Mouse (Mus musculus) erythroblast, embryonic 14.5 days (primary cell): ENCODE data around the gene Raly.

Experiments used
- GATA1 ChIP-seq: IDR thresholded peaks from 2 replicates; pipeline ENCODE4 v1.6.1; 2012; ENCODE audit warnings: low read length, inconsistent platforms, mixed read lengths
- TAL1 ChIP-seq: IDR thresholded peaks from 3 replicates; pipeline ENCODE4 v1.6.1; 2012; ENCODE audit warnings: low read length, inconsistent platforms, mixed read lengths

DNA sequence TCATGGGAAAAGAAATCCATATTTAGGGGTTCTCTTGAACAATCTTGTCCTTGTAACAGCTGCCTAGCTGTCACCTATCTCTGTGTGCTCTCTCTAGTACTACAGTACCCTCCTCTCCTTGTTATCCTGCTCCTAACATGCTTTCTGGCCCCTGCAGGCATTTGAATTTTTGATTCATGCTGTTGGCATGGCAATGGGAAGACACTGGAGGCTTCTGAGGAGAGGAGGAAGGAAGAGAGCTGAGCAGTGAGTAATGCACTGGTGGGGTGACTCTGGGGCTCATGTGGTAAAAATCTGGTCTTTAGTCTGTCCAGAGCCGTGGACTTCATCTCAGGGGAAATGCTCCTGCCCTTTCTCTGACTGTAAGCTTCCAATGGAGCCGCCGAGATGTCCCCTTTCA is 5.6 kb upstream of the Raly start:
- TF ChIP-seq GATA1 (no peak), TAL1 (no peak)
